Mouse (Mus musculus) myocyte (in vitro differentiated cells): ENCODE measurements around the gene Arhgap25. TPM values are rescaled to one million over a fixed set of nuclear protein-coding genes. Genes with fewer than 3 reads are reported as not detected.

Experiments used
- H3K27me3 ChIP-seq: one replicate; pipeline ENCODE4 v1.6.1; 2011; ENCODE audit not compliant: control insufficient read depth, insufficient read depth, insufficient read length
- H3K36me3 ChIP-seq: one replicate; pipeline ENCODE4 v1.6.1; 2011; ENCODE audit not compliant: control insufficient read depth, insufficient read depth
- H3K4me2 ChIP-seq: one replicate; pipeline ENCODE4 v1.6.1; 2011; ENCODE audit warnings: low read depth, control low read depth
- H3K4me3 ChIP-seq: one replicate; pipeline ENCODE4 v1.5.1; 2011; ENCODE audit warnings: mild to moderate bottlenecking, control low read depth, moderate library complexity
- H3K79me2 ChIP-seq: one replicate; pipeline ENCODE4 v1.6.1; 2011; ENCODE audit not compliant: control insufficient read depth, insufficient read depth
- H3ac ChIP-seq: one replicate; pipeline ENCODE4 v1.6.1; 2011; ENCODE audit not compliant: control insufficient read depth, insufficient read length
- CEBPB ChIP-seq: IDR thresholded peaks from 2 replicates; pipeline ENCODE4 v1.6.1; 2011; ENCODE audit warnings: mild to moderate bottlenecking, moderate library complexity; ENCODE audit not compliant: poor library complexity, insufficient read depth, severe bottlenecking
- E2F4 ChIP-seq: IDR thresholded peaks from one replicate; pipeline ENCODE4 v1.6.1; 2011; ENCODE audit warnings: mild to moderate bottlenecking, control low read depth, moderate library complexity; ENCODE audit not compliant: insufficient read depth
- MAX ChIP-seq: IDR thresholded peaks from one replicate; pipeline ENCODE4 v1.6.1; 2011; ENCODE audit warnings: low read depth, mild to moderate bottlenecking, control low read depth
- MYOD1 ChIP-seq, 3 experiments: IDR thresholded peaks; one replicate each; pipeline ENCODE4 v1.6.1; 2011; ENCODE audit warnings: control low read depth in 2 of 3, low read depth in 2 of 3, mild to moderate bottlenecking in 2 of 3, moderate library complexity in 1 of 3; ENCODE audit not compliant: insufficient read length in 2 of 3, control insufficient read depth in 1 of 3
- MYOG ChIP-seq, 3 experiments: IDR thresholded peaks; one replicate each; pipeline ENCODE4 v1.6.1; 2011; ENCODE audit warnings: control low read depth in 2 of 3, low read depth in 2 of 3, mild to moderate bottlenecking in 2 of 3; ENCODE audit not compliant: insufficient read length in 2 of 3, control insufficient read depth in 1 of 3, insufficient read depth in 1 of 3
- POLR2A ChIP-seq: IDR thresholded peaks from one replicate; pipeline ENCODE4 v1.6.1; 2011; ENCODE audit warnings: low read depth, mild to moderate bottlenecking, control low read depth, moderate library complexity; ENCODE audit not compliant: insufficient read length
- POLR2AphosphoS2 ChIP-seq: IDR thresholded peaks from one replicate; pipeline ENCODE4 v1.6.1; 2011; ENCODE audit warnings: low read depth, control low read depth; ENCODE audit not compliant: insufficient read length
- REST ChIP-seq: IDR thresholded peaks from one replicate; pipeline ENCODE4 v1.6.1; 2011; ENCODE audit warnings: mild to moderate bottlenecking, control low read depth, moderate library complexity; ENCODE audit not compliant: insufficient read depth, insufficient read length
- SRF ChIP-seq: IDR thresholded peaks from one replicate; pipeline ENCODE4 v1.6.1; 2011; ENCODE audit warnings: low read depth; ENCODE audit not compliant: control insufficient read depth, insufficient read length
- TCF12 ChIP-seq: IDR thresholded peaks from one replicate; pipeline ENCODE4 v1.6.1; 2011; ENCODE audit warnings: mild to moderate bottlenecking, control low read depth; ENCODE audit not compliant: poor library complexity, insufficient read depth, severe bottlenecking
- TCF3 ChIP-seq: IDR thresholded peaks from one replicate; pipeline ENCODE4 v1.6.1; 2011; ENCODE audit warnings: low read depth, control low read depth; ENCODE audit not compliant: insufficient read length
- USF1 ChIP-seq: IDR thresholded peaks from one replicate; pipeline ENCODE4 v1.6.1; 2011; ENCODE audit warnings: low read depth, mild to moderate bottlenecking, control low read depth, moderate library complexity
- polyA plus RNA-seq: library from polyadenylated mRNA; unstranded; fragments of >200 nt; fragmentation: generic; extraction: Trizol; gene quantifications from one replicate; pipeline ENCODE4 v1.2.1, GENCODE M21; 2012; ENCODE audit warnings: missing spikeins

The Arhgap25 gene
- polyA plus RNA-seq, 1 experiment, result 0.34 TPM

- Histone ChIP-seq H3K36me3 (no peaks in the 10 kb centered on the region), H3K27me3 (no peaks in the 10 kb centered on the region), H3K4me2 (no peak overlapping the region), H3ac (no peak overlapping the region), H3K79me2 (no peaks in the 10 kb centered on the region), H3K4me3 (no peak overlapping the region)
- no peak for TF ChIP-seq TCF12
- TF ChIP-seq MAX, result no peak
- no peak for TF ChIP-seq POLR2A
- no peak for TF ChIP-seq CEBPB
- no peak for TF ChIP-seq E2F4
- no peak for TF ChIP-seq POLR2AphosphoS2
These were observed 31.3 kb upstream of the Arhgap25 start for GRCm38 (mm10) chr6:87564356-87564755.

GRCm38 (mm10) chr6:87553724-87554123, 20.7 kb upstream of the Arhgap25 start:
- Histone ChIP-seq H3K36me3 (no peaks in the 10 kb centered on the region), H3ac (no peak overlapping the region), H3K79me2 (no peaks in the 10 kb centered on the region), H3K4me3 (no peak overlapping the region), H3K27me3 (no peaks in the 10 kb centered on the region), H3K4me2 (no peak overlapping the region)
- TF ChIP-seq MYOG (IDR thresholded peaks at IDR 0.05; ENCODE audit: control insufficient read depth in 1 of 3, insufficient read depth in 1 of 3, insufficient read length in 2 of 3, low read depth in 2 of 3) (no peak), TCF3 (no peak), MAX (no peak)

- Histone ChIP-seq H3ac (no peak overlapping the region), H3K27me3 (no peaks in the 10 kb centered on the region), H3K4me3 (no peak overlapping the region), H3K79me2 (no peaks in the 10 kb centered on the region), H3K4me2 (no peak overlapping the region), H3K36me3 (no peaks in the 10 kb centered on the region)
- TF ChIP-seq POLR2A (no peak), E2F4 (no peak), MYOG (IDR thresholded peaks at IDR 0.05; ENCODE audit: control insufficient read depth in 1 of 3, insufficient read depth in 1 of 3, insufficient read length in 2 of 3, low read depth in 2 of 3) (no peak), POLR2AphosphoS2 (no peak)
These were observed 19.2 kb upstream of the Arhgap25 start for GRCm38 (mm10) chr6:87552054-87552807.

- TF ChIP-seq MYOG (IDR thresholded peaks at IDR 0.05; ENCODE audit: control insufficient read depth in 1 of 3, insufficient read depth in 1 of 3, insufficient read length in 2 of 3, low read depth in 2 of 3) (no peak), REST (no peak), USF1 (no peak), E2F4 (no peak), TCF3 (no peak), MYOD1 (IDR thresholded peaks at IDR 0.05; ENCODE audit: control insufficient read depth in 1 of 3, insufficient read length in 2 of 3, low read depth in 2 of 3) (no peak), SRF (no peak), POLR2AphosphoS2 (no peak), POLR2A (no peak), CEBPB (no peak), MAX (no peak), TCF12 (no peak)
- Histone ChIP-seq H3K27me3 (no peaks in the 10 kb centered on the region), H3K4me3 (no peak overlapping the region), H3K79me2 (no peaks in the 10 kb centered on the region), H3K4me2 (no peak overlapping the region), H3ac (no peak overlapping the region), H3K36me3 (no peaks in the 10 kb centered on the region)
These were observed 14.8 kb upstream of the Arhgap25 start for GRCm38 (mm10) chr6:87547836-87548235.

- Histone ChIP-seq H3K36me3 (no peaks in the 10 kb centered on the region), H3K27me3 (no peaks in the 10 kb centered on the region), H3ac (no peak overlapping the region), H3K79me2 (no peaks in the 10 kb centered on the region), H3K4me2 (no peak overlapping the region), H3K4me3 (no peak overlapping the region)
- no peak for TF ChIP-seq TCF12
- TF ChIP-seq REST, result no peak
- TF ChIP-seq MAX, result no peak
- peak; percentile 54; the same call in 1 of the 2 replicates for TF ChIP-seq CEBPB
- no peak for TF ChIP-seq POLR2A
- no peak for TF ChIP-seq SRF
These were observed 14.4 kb upstream of the Arhgap25 start for GRCm38 (mm10) chr6:87547431-87547830.
